Mouse (Mus musculus) left cerebral cortex, adult 2 months (tissue): ENCODE data around the gene Usmg5. TPM values are rescaled to one million over a fixed set of nuclear protein-coding genes. Genes with fewer than 3 reads are reported as not detected.
A peak's percentile ranks its signal among the peaks of the same experiment; 100 is the strongest.

Experiments used
- DNase-seq, 2 experiments: peaks; one replicate each; pipeline ENCODE4 v3.0.0; 2021 to 2022; ENCODE audit warnings: low spot score in 2 of 2, mixed read lengths in 1 of 2; ENCODE audit errors: extremely low spot score in 1 of 2
- H3K27ac ChIP-seq: fragments of 200-600 bp; 2 replicates; pipeline ENCODE4 v1.8.1; 2022
- H3K4me3 ChIP-seq: fragments of 200-600 bp; 2 replicates; pipeline ENCODE4 v1.8.1; 2022
- CTCF ChIP-seq: fragments of 200-600 bp; IDR thresholded peaks from 2 replicates; pipeline ENCODE4 v1.8.1; 2022; ENCODE audit warnings: antibody characterized with exemption, mild to moderate bottlenecking, moderate library complexity
- intact Hi-C: fragments of 180-260 bp; cut with DNase I; formaldehyde crosslinking; loops from one replicate; pipeline ENCODE4 v1.15.1; 2025
- total RNA-seq, 2 experiments: library from RNA; stranded (reverse); gene quantifications; 2 replicates each; pipeline ENCODE4 v1.2.3; 2021

Gene Usmg5
- total RNA-seq, 2 experiments from 2014 or later = 682 to 687 TPM

- Histone ChIP-seq H3K27ac (no peak overlapping the region), H3K4me3 (no peak overlapping the region)
- intact Hi-C loops = loop anchor here (1.0 kb wide), 1 partner anchor 47 kb away; no protein-coding TSS in a partner anchor
- TF ChIP-seq CTCF = peak; percentile 76
- DNase-seq = no peak
Observed at GRCm38 (mm10) chr19:47121054-47121453, 30.6 kb upstream of the Usmg5 start.

GRCm38 (mm10) chr19:47118634-47119033, 28.2 kb upstream of the Usmg5 start:
- intact Hi-C loops = no loop called here
- no peak for DNase-seq
- no peak overlapping the region for H3K27ac ChIP-seq
- no peak for TF ChIP-seq CTCF
- no peak overlapping the region for H3K4me3 ChIP-seq

- no peak overlapping the region for H3K4me3 ChIP-seq
- TF ChIP-seq CTCF = no peak
- intact Hi-C loops = no loop called here
- no peak overlapping the region for H3K27ac ChIP-seq
- no peak for DNase-seq
Observed at GRCm38 (mm10) chr19:47104641-47105271, 14.3 kb upstream of the Usmg5 start.

- DNase-seq = no peak
- intact Hi-C loops = no loop called here
Observed at GRCm38 (mm10) chr19:47101080-47101479, 10.6 kb upstream of the Usmg5 start.

GRCm38 (mm10) chr19:47089718-47090525, 525 bp downstream of the Usmg5 start:
- TF ChIP-seq CTCF = no peak
- Histone ChIP-seq H3K4me3 (peak overlapping the region; percentile 72), H3K27ac (peak overlapping the region; percentile 99)
- intact Hi-C loops = no loop called here
- DNase-seq = peak in 1 of 2 experiments; percentile 19

More at GRCm38 (mm10) chr19:47101080-47101479, 10.6 kb upstream of the Usmg5 start:
- Histone ChIP-seq H3K4me3 (no peak overlapping the region), H3K27ac (no peak overlapping the region)
- no peak for TF ChIP-seq CTCF

GRCm38 (mm10) chr19:47088226-47088625, 2.2 kb downstream of the Usmg5 start:
- intact Hi-C loops = no loop called here
- H3K4me3 ChIP-seq = peak overlapping the region; percentile 72; the same call in 1 of the 2 replicates
- H3K27ac ChIP-seq = no peak overlapping the region

GRCm38 (mm10) chr19:47067924-47068611, 22.4 kb downstream of the Usmg5 start:
- H3K27ac ChIP-seq = peak overlapping the region; percentile 85
- peak; percentile 83 to 86 for DNase-seq
- intact Hi-C loops = loop anchor here (1.0 kb wide), 1 partner anchor 17 kb away; no protein-coding TSS in a partner anchor
- peak overlapping the region; percentile 96 for H3K4me3 ChIP-seq
- peak; percentile 37 for TF ChIP-seq CTCF

More at GRCm38 (mm10) chr19:47088226-47088625, 2.2 kb downstream of the Usmg5 start:
- TF ChIP-seq CTCF = no peak
- no peak for DNase-seq

- no peak for TF ChIP-seq CTCF
- peak; percentile 97 to 98 for DNase-seq
- intact Hi-C loops = loop anchor here (1.0 kb wide), 1 partner anchor 16 kb away; no protein-coding TSS in a partner anchor
- Histone ChIP-seq H3K27ac (peak within 1 kb of the TSS; percentile 85), H3K4me3 (peak within 1 kb of the TSS; percentile 96)
Observed at GRCm38 (mm10) chr19:47067096-47067882, 23.2 kb downstream of the Usmg5 start, which contains the start of gene Taf5. Gene Taf5 (plus strand): TSS chr19:47067746.

- no peak for DNase-seq
- H3K27ac ChIP-seq = no peak overlapping the region
- no peak overlapping the region for H3K4me3 ChIP-seq
- intact Hi-C loops = no loop called here
- TF ChIP-seq CTCF = peak; percentile 27
Observed at GRCm38 (mm10) chr19:47065860-47066259, 24.6 kb downstream of the Usmg5 start.

- no peak overlapping the region for H3K4me3 ChIP-seq
- no peak for DNase-seq
- intact Hi-C loops = no loop called here
- H3K27ac ChIP-seq = no peak overlapping the region
- no peak for TF ChIP-seq CTCF
Observed at GRCm38 (mm10) chr19:47057684-47058083, 32.8 kb downstream of the Usmg5 start.

GRCm38 (mm10) chr19:47053471-47053870, 37.0 kb downstream of the Usmg5 start:
- TF ChIP-seq CTCF = no peak
- intact Hi-C loops = no loop called here
- no peak for DNase-seq
- H3K4me3 ChIP-seq = no peak overlapping the region
- no peak overlapping the region for H3K27ac ChIP-seq
